Mouse (Mus musculus): ENCODE measurements around the gene Otud7b. TPM values are rescaled to one million over a fixed set of nuclear protein-coding genes. Genes with fewer than 3 reads are reported as not detected.
A peak's percentile ranks its signal among the peaks of the same experiment; 100 is the strongest.

The Otud7b gene
- polyA plus RNA-seq, 1 experiment, result 11.6 TPM

GRCm38 (mm10) chr3:96103901-96104260, 446 bp upstream of the Otud7b start:
- Histone ChIP-seq H3K36me3 (ENCODE audit: control insufficient read depth, insufficient read depth, low read length) (no peaks in the 10 kb centered on the region), H3K4me1 (replicated peaks; ENCODE audit: control insufficient read depth, insufficient read depth, low read length) (peaks cover 14% of the 10 kb centered on the region), H3K4me3 (ENCODE audit: control insufficient read depth, insufficient read depth, low read length) (peak overlapping the region; percentile 98), H3K27me3 (ENCODE audit: control insufficient read depth, insufficient read depth, low read length) (no peaks in the 10 kb centered on the region), H3K27ac (ENCODE audit: control insufficient read depth, insufficient read depth, low read length) (no peak overlapping the region)
- DNase-seq, result no peak
- 21% methylated on average over 8 of the region's 8 CpGs for WGBS
- TF ChIP-seq CTCF (IDR thresholded peaks at IDR 0.05; ENCODE audit: borderline replicate concordance, control insufficient read depth, extremely low read depth, insufficient read depth, low read length, poor library complexity) (no peak), POLR2A (IDR thresholded peaks at IDR 0.05; ENCODE audit: control insufficient read depth, extremely low read depth, insufficient read depth, low read length, poor library complexity) (no peak)

DNA sequence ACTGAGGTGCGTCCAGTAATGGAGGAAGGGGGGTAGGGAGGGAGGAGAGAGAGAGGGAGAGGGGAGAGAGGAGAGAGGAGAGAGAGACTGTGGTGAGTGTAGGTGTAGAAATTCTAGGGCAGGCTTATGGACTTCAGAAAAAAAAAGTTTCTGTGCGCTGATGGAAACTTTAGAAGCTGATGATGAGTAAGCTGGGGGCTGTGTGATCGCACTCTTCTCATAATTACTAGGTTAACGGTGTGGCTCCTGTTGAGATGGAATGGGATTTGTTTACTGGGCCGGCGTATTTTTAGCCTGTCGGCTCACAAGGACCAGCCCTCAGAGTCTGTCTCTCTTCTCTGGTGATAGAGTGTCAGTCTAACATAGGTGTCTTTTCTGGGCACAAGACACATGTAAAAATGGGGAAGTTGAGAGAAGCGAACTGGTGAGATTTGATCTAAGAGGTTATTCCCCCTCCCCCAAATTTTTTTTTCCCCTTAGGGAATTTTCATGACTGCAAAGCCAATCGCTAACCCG, 963 bp downstream of the Otud7b start:
- no peak for DNase-seq
- no peaks in the 10 kb centered on the region for H3K27me3 ChIP-seq (ENCODE audit: control insufficient read depth, insufficient read depth, low read length)
- H3K36me3 ChIP-seq (ENCODE audit: control insufficient read depth, insufficient read depth, low read length), result no peaks in the 10 kb centered on the region
- H3K27ac ChIP-seq (ENCODE audit: control insufficient read depth, insufficient read depth, low read length), result no peak overlapping the region
- 14% methylated on average over 10 of the region's 10 CpGs for WGBS
- TF ChIP-seq CTCF (IDR thresholded peaks at IDR 0.05; ENCODE audit: borderline replicate concordance, control insufficient read depth, extremely low read depth, insufficient read depth, low read length, poor library complexity), result no peak
- no peak for TF ChIP-seq POLR2A (IDR thresholded peaks at IDR 0.05; ENCODE audit: control insufficient read depth, extremely low read depth, insufficient read depth, low read length, poor library complexity)
- H3K4me1 ChIP-seq (replicated peaks; ENCODE audit: control insufficient read depth, insufficient read depth, low read length), result peaks cover 14% of the 10 kb centered on the region
- H3K4me3 ChIP-seq (ENCODE audit: control insufficient read depth, insufficient read depth, low read length), result peak overlapping the region; percentile 98; the same call in 1 of the 2 replicates

DNA sequence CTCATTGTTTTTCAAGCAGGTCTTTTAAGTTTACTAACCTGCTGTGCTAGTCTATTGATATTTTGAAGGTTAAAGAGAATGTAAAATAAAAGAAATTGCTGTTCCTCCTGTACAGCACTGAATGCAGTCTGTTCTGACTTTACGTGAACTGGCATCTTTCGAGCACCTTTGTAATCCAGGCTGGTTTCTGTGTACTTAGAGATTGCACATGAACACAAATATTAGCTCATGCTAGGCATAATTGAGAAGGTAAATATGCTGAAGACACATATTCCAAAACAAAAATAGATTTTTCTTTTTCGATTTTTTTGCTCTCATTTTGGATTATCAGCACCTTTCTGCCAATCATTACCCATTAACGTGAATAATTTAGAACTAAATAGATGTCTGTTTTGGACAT, 1.8 kb downstream of the Otud7b start:
- Histone ChIP-seq H3K27ac (ENCODE audit: control insufficient read depth, insufficient read depth, low read length) (no peak overlapping the region), H3K36me3 (ENCODE audit: control insufficient read depth, insufficient read depth, low read length) (no peaks in the 10 kb centered on the region), H3K27me3 (ENCODE audit: control insufficient read depth, insufficient read depth, low read length) (no peaks in the 10 kb centered on the region), H3K4me3 (ENCODE audit: control insufficient read depth, insufficient read depth, low read length) (no peak overlapping the region), H3K4me1 (replicated peaks; ENCODE audit: control insufficient read depth, insufficient read depth, low read length) (peaks cover 14% of the 10 kb centered on the region)
- 95% methylated on average over 4 of the region's 4 CpGs for WGBS
- TF ChIP-seq CTCF (IDR thresholded peaks at IDR 0.05; ENCODE audit: borderline replicate concordance, control insufficient read depth, extremely low read depth, insufficient read depth, low read length, poor library complexity) (no peak), POLR2A (IDR thresholded peaks at IDR 0.05; ENCODE audit: control insufficient read depth, extremely low read depth, insufficient read depth, low read length, poor library complexity) (no peak)
- DNase-seq, result no peak

DNA sequence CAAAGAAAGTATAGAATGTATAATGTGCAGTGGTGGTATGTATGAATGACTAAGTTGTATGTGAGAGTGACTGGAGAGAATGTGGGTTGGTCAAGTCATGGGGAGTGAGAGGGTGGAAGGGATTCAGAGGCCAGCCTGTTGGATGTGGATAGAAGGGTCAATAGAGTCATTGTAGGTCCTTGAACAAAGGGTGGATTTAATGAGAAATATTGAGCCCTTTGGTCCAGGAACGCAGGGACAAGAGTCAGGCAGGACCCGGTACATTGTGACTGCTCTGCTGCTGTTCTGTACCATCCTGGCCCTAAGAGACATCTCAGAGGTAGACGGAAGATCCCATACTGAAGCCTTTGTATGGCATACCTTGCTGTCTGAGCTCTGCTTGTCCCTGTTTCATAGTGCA, 4.0 kb downstream of the Otud7b start:
- no peak overlapping the region for H3K27ac ChIP-seq (ENCODE audit: control insufficient read depth, insufficient read depth, low read length)
- H3K36me3 ChIP-seq (ENCODE audit: control insufficient read depth, insufficient read depth, low read length), result no peaks in the 10 kb centered on the region
- H3K4me3 ChIP-seq (ENCODE audit: control insufficient read depth, insufficient read depth, low read length), result no peak overlapping the region
- no peak for DNase-seq
- H3K4me1 ChIP-seq (replicated peaks; ENCODE audit: control insufficient read depth, insufficient read depth, low read length), result peaks cover 10% of the 10 kb centered on the region
- no peaks in the 10 kb centered on the region for H3K27me3 ChIP-seq (ENCODE audit: control insufficient read depth, insufficient read depth, low read length)
- TF ChIP-seq CTCF (IDR thresholded peaks at IDR 0.05; ENCODE audit: borderline replicate concordance, control insufficient read depth, extremely low read depth, insufficient read depth, low read length, poor library complexity) (no peak), POLR2A (IDR thresholded peaks at IDR 0.05; ENCODE audit: control insufficient read depth, extremely low read depth, insufficient read depth, low read length, poor library complexity) (no peak)
- 99% methylated on average over 3 of the region's 3 CpGs for WGBS

DNA sequence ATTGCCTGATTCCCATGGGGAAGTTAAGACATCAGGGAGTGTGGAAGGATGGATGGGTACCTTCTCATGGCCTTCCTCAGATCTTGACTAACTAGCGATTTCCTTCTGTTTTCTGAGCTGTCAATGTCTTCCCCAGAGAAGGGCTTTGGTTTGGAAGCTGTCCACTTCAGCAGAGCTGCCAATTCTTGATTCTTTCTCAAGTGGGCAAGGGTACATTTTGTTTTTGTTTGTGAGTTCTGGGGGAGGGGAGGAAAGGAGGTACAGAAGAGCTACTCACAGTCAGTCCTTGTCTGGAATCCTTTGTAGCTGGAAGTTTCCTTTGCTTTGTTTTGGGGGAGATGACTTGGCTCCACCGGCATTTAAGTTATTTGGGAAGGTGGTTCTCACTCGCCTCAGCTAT, 8.9 kb downstream of the Otud7b start:
- TF ChIP-seq CTCF (IDR thresholded peaks at IDR 0.05; ENCODE audit: borderline replicate concordance, control insufficient read depth, extremely low read depth, insufficient read depth, low read length, poor library complexity) (no peak), POLR2A (IDR thresholded peaks at IDR 0.05; ENCODE audit: control insufficient read depth, extremely low read depth, insufficient read depth, low read length, poor library complexity) (no peak)
- Histone ChIP-seq H3K27ac (ENCODE audit: control insufficient read depth, insufficient read depth, low read length) (no peak overlapping the region), H3K27me3 (ENCODE audit: control insufficient read depth, insufficient read depth, low read length) (no peaks in the 10 kb centered on the region), H3K4me3 (ENCODE audit: control insufficient read depth, insufficient read depth, low read length) (no peak overlapping the region), H3K4me1 (replicated peaks; ENCODE audit: control insufficient read depth, insufficient read depth, low read length) (no peaks in the 10 kb centered on the region; the same call in 1 of the 2 replicates), H3K36me3 (ENCODE audit: control insufficient read depth, insufficient read depth, low read length) (no peaks in the 10 kb centered on the region)
- 87% methylated on average over 3 of the region's 3 CpGs for WGBS
- DNase-seq, result no peak

DNA sequence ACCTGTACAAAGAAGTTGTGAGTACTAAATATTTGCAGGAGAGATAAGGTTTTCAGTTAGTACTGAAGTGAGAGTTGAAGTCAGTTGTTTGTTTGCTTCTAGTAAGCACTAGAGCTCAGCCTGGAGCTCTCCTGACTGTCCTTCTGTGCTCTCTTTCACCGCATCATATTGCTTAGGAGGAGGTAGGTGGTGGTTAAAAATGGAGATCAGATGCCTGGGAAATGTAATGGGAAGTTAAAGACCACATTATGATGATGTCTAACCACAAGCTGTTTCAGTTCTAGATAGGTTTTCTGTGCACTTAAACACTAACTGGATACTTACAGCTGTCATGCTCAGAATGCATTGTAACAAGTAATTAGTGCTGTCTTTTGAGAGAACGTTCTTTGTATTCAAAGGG, 13.8 kb downstream of the Otud7b start:
- no peak overlapping the region for H3K27ac ChIP-seq (ENCODE audit: control insufficient read depth, insufficient read depth, low read length)
- no peaks in the 10 kb centered on the region for H3K36me3 ChIP-seq (ENCODE audit: control insufficient read depth, insufficient read depth, low read length)
- TF ChIP-seq CTCF (IDR thresholded peaks at IDR 0.05; ENCODE audit: borderline replicate concordance, control insufficient read depth, extremely low read depth, insufficient read depth, low read length, poor library complexity) (no peak), POLR2A (IDR thresholded peaks at IDR 0.05; ENCODE audit: control insufficient read depth, extremely low read depth, insufficient read depth, low read length, poor library complexity) (no peak)
- H3K4me1 ChIP-seq (replicated peaks; ENCODE audit: control insufficient read depth, insufficient read depth, low read length), result no peaks in the 10 kb centered on the region; the same call in 1 of the 2 replicates
- H3K4me3 ChIP-seq (ENCODE audit: control insufficient read depth, insufficient read depth, low read length), result no peak overlapping the region
- no peak for DNase-seq
- no peaks in the 10 kb centered on the region for H3K27me3 ChIP-seq (ENCODE audit: control insufficient read depth, insufficient read depth, low read length)
- 14% methylated on average over 2 of the region's 2 CpGs for WGBS

GRCm38 (mm10) chr3:96118702-96119101, 14.4 kb downstream of the Otud7b start:
- H3K36me3 ChIP-seq (ENCODE audit: control insufficient read depth, insufficient read depth, low read length), result no peaks in the 10 kb centered on the region
- no peak for DNase-seq
- H3K27me3 ChIP-seq (ENCODE audit: control insufficient read depth, insufficient read depth, low read length), result no peaks in the 10 kb centered on the region
- 76% methylated on average over 2 of the region's 2 CpGs for WGBS
- H3K4me3 ChIP-seq (ENCODE audit: control insufficient read depth, insufficient read depth, low read length), result no peak overlapping the region
- H3K4me1 ChIP-seq (replicated peaks; ENCODE audit: control insufficient read depth, insufficient read depth, low read length), result no peaks in the 10 kb centered on the region
- H3K27ac ChIP-seq (ENCODE audit: control insufficient read depth, insufficient read depth, low read length), result no peak overlapping the region
- TF ChIP-seq CTCF (IDR thresholded peaks at IDR 0.05; ENCODE audit: borderline replicate concordance, control insufficient read depth, extremely low read depth, insufficient read depth, low read length, poor library complexity) (no peak), POLR2A (IDR thresholded peaks at IDR 0.05; ENCODE audit: control insufficient read depth, extremely low read depth, insufficient read depth, low read length, poor library complexity) (no peak)

All from thymus, adult 2 months (tissue).